Mouse (Mus musculus): Measurements from ENCODE around the gene Gtf2ird2.

DNA sequence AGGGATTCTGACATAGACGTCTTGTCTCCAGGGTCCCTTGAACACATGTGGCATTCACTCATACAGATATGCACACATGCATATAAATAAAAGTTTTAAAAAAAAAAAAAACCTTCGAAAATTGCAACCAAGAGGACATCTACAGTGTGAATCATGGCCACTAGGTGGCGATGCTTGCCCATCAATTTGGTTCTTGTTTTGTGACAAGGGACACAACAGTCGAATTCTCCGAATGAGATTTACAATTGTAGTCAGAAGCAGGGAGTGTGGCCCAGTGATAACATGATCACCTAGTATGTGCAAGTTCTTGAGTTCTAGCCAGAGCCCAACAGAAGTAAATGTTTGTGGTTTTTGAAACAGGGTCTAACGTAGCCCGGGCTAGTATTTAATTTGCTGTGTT lies 3.9 kb upstream of the Gtf2ird2 start:
- TF ChIP-seq POLR2A (IDR thresholded peaks at IDR 0.05; ENCODE audit: low read depth, low read length) (no peak), CTCF (IDR thresholded peaks at IDR 0.05; ENCODE audit: borderline replicate concordance, insufficient read depth, low read length) (peak; percentile 24; the same call in 1 of the 2 replicates)

All from embryonic fibroblast, embryonic 13.5 days (primary cell).